Mouse (Mus musculus): ENCODE data around the gene Gm13287.
"Not testable (repeated sequence)": the region's sequence is repeated elsewhere in the genome, so short reads cannot be mapped to it uniquely, and the experiment has no call there.

The Gm13287 gene

DNA sequence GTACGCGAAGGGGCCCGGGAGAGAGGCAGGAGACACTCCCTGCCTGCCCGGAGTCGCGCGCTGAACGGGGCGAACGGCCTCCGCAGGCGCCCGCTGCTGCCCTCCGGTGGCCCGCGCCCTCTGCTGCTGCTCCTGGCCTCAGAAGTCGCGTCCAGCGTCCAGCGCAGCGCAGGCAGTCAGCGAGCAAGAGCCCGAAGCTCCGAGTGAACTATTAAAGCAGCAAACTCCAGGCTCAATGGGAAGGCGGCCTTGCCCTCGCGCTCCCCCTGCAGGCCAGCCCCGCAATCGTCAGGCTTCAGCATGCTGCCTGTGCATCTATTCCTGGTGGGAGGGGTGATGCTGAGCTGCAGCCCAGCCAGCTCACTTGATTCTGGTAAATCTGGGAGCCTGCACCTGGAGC lies at the start of gene Gm13287:
Gene Gm13287 (plus strand): TSS at position 301 of the 400 bp plus-strand sequence.
- in situ Hi-C loops (cut with MboI, MseI): not testable (repeated sequence)

DNA sequence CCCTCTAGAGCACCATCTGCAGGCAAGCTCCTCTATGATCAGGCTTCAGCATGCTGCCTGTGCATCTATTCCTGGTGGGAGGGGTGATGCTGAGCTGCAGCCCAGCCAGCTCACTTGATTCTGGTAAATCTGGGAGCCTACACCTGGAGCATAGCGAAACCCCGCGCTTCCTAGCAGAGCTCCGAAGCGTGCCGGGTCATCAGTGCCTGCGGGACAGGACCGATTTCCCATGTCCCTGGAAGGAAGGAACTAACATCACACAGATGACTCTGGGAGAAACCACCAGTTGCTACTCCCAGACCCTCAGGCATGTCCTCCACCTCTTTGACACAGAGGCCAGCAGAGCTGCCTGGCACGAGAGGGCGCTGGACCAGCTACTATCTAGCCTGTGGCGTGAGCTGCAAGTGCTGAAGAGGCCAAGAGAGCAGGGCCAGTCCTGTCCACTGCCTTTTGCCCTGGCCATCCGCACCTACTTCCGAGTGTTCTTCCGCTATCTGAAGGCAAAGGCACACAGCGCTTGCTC lies 48.2 kb upstream of the Gm13287 start, which contains the start of gene Gm13271:
Gene Gm13271 (plus strand): TSS at position 51 of the 523 bp plus-strand sequence.
- in situ Hi-C loops (cut with MboI, MseI): not testable (repeated sequence)

- in situ Hi-C loops (cut with MboI, MseI): not testable (repeated sequence)
Observed at GRCm38 (mm10) chr4:88756581-88757513, 46.2 kb upstream of the Gm13287 start.

DNA sequence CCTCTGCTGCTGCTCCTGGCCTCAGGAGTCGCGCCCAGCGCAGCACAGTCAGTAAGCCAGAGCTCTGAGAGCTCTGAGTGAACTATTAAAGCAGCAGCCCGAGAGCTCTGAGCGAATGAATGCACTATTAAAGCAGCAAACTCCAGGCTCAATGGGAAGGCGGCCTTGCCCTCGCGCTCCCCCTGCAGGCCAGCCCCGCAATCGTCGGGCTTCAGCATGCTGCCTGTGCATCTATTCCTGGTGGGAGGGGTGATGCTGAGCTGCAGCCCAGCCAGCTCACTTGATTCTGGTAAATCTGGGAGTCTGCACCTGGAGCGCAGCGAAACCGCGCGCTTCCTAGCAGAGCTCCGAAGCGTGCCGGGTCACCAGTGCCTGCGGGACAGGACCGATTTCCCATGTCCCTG lies 45.4 kb upstream of the Gm13287 start:
- in situ Hi-C loops (cut with MboI, MseI): not testable (repeated sequence)

- in situ Hi-C loops (cut with MboI, MseI): not testable (repeated sequence)
Observed at GRCm38 (mm10) chr4:88758751-88759150, 44.3 kb upstream of the Gm13287 start.

- in situ Hi-C loops (cut with MboI, MseI): not testable (repeated sequence)
Observed at GRCm38 (mm10) chr4:88759610-88760268, 43.3 kb upstream of the Gm13287 start, which contains the start of gene Gm13283. Gene Gm13283, plus strand, starts transcription at chr4:88760119.

DNA sequence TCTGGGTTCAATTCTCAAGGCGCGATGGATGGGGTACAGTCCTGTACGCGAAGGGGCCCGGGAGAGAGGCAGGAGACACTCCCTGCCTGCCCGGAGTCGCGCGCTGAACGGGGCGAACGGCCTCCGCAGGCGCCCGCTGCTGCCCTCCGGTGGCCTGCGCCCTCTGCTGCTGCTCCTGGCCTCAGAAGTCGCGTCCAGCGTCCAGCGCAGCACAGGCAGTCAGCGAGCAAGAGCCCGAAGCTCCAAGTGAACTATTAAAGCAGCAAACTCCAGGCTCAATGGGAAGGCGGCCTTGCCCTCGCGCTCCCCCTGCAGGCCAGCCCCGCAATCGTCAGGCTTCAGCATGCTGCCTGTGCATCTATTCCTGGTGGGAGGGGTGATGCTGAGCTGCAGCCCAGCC lies 42.6 kb upstream of the Gm13287 start:
- in situ Hi-C loops (cut with MboI, MseI): not testable (repeated sequence)

- in situ Hi-C loops (cut with MboI, MseI): not testable (repeated sequence)
Observed at GRCm38 (mm10) chr4:88761776-88762175, 41.3 kb upstream of the Gm13287 start.

GRCm38 (mm10) chr4:88762341-88762740 lies 40.7 kb upstream of the Gm13287 start:
- in situ Hi-C loops (cut with MboI, MseI): not testable (repeated sequence)

- in situ Hi-C loops (cut with MboI, MseI): not testable (repeated sequence)
Observed at GRCm38 (mm10) chr4:88763384-88764018, 39.6 kb upstream of the Gm13287 start.

- in situ Hi-C loops (cut with MboI, MseI): not testable (repeated sequence)
Observed at GRCm38 (mm10) chr4:88773534-88773933, 29.5 kb upstream of the Gm13287 start, which contains the start of gene Gm13290. Gene Gm13290, plus strand, starts transcription at chr4:88773834.

GRCm38 (mm10) chr4:88776622-88777021 lies 26.4 kb upstream of the Gm13287 start, which contains the start of gene Gm13289:
Gene Gm13289, plus strand, starts transcription at chr4:88776922.
- in situ Hi-C loops (cut with MboI, MseI): not testable (repeated sequence)

- in situ Hi-C loops (cut with MboI, MseI): not testable (repeated sequence)
Observed at GRCm38 (mm10) chr4:88779550-88779949, 23.5 kb upstream of the Gm13287 start, which contains the start of gene Gm13272. Gene Gm13272, plus strand, starts transcription at chr4:88779850.

DNA sequence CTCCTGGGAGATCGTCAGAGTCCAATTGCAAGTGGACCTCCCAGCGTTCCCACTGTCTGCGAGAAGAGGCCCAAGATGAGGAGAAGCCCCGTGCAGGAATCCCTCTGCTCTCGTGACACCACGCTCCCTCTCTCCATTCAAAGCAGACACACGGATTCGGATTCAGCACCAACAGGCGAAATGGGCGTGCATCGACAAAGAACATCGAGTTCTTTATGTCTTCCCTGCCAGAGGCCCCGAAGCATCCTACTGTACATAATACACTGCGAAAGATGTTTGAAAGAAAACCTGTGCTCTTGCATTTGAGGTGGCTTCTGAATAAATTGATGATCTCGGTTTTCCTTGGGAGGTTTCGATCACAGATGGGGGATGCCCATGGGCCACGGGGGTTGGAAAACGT lies 22.7 kb upstream of the Gm13287 start:
- in situ Hi-C loops (cut with MboI, MseI): loop anchor here (5.0 kb wide), 1 partner anchor 38 kb away; no protein-coding TSS in a partner anchor

DNA sequence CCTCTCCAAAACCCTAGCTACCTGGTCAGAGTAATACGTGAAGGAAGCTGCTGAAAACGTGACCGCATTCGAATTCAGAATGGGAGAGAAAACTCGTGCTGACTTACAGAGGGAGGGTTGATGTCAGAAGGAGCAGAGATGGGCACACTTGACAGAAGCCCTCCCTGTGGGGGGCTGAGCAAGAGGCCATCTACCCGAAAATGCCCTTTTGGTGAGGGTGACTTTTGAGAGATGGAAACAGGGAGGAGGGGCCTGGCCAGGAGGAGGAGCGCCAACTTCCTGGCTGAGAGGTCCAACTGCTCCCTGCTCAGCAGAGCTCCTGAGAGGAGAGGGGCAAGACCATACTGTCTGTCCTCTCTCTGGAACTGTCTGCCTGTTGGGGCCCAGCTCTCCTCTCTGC lies 21.2 kb upstream of the Gm13287 start, which contains the start of gene Ifnz:
Gene Ifnz (plus strand): TSS at position 301 of the 400 bp plus-strand sequence.
- in situ Hi-C loops (cut with MboI, MseI): loop anchor here (5.0 kb wide), 1 partner anchor 40 kb away; no protein-coding TSS in a partner anchor

DNA sequence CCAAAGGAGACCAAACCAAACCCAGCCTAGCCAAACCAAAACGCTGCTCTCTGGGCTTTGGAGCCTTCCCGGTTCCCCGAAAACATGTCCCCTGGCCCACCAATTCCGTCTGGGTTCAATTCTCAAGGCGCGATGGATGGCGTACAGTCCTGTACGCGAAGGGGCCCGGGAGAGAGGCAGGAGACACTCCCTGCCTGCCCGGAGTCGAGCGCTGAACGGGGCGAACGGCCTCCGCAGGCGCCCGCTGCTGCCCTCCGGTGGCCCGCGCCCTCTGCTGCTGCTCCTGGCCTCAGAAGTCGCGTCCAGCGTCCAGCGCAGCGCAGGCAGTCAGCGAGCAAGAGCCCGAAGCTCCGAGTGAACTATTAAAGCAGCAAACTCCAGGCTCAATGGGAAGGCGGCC lies 20.7 kb upstream of the Gm13287 start:
- in situ Hi-C loops (cut with MboI, MseI): loop anchor here (5.0 kb wide), 1 partner anchor 40 kb away; no protein-coding TSS in a partner anchor

DNA sequence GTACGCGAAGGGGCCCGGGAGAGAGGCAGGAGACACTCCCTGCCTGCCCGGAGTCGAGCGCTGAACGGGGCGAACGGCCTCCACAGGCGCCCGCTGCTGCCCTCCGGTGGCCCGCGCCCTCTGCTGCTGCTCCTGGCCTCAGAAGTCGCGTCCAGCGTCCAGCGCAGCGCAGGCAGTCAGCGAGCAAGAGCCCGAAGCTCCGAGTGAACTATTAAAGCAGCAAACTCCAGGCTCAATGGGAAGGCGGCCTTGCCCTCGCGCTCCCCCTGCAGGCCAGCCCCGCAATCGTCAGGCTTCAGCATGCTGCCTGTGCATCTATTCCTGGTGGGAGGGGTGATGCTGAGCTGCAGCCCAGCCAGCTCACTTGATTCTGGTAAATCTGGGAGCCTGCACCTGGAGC lies 17.6 kb upstream of the Gm13287 start, which contains the start of gene Gm13276:
Gene Gm13276 (plus strand): TSS at position 301 of the 400 bp plus-strand sequence.
- in situ Hi-C loops (cut with MboI, MseI): not testable (repeated sequence)

- in situ Hi-C loops (cut with MboI, MseI): not testable (repeated sequence)
Observed at GRCm38 (mm10) chr4:88788402-88788801, 14.7 kb upstream of the Gm13287 start, which contains the start of gene Gm13277. Gene Gm13277, plus strand, starts transcription at chr4:88788632.

DNA sequence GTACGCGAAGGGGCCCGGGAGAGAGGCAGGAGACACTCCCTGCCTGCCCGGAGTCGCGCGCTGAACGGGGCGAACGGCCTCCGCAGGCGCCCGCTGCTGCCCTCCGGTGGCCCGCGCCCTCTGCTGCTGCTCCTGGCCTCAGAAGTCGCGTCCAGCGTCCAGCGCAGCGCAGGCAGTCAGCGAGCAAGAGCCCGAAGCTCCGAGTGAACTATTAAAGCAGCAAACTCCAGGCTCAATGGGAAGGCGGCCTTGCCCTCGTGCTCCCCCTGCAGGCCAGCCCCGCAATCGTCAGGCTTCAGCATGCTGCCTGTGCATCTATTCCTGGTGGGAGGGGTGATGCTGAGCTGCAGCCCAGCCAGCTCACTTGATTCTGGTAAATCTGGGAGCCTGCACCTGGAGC lies 11.8 kb upstream of the Gm13287 start, which contains the start of gene Gm13278:
Gene Gm13278 (plus strand): TSS at position 301 of the 400 bp plus-strand sequence.
- in situ Hi-C loops (cut with MboI, MseI): not testable (repeated sequence)

GRCm38 (mm10) chr4:88793936-88794675 lies 8.9 kb upstream of the Gm13287 start, which contains the start of gene Gm13275:
Gene Gm13275, plus strand, starts transcription at chr4:88794487.
- in situ Hi-C loops (cut with MboI, MseI): not testable (repeated sequence)
